Mouse (Mus musculus) cerebellum, postnatal 25 days (tissue): ENCODE measurements around the gene Gbe1.
A peak's percentile ranks its signal among the peaks of the same experiment; 100 is the strongest.

Source experiments
- DNase-seq, 2 experiments: peaks; one replicate each; pipeline ENCODE4 v3.0.0; 2021; ENCODE audit warnings: mixed read lengths in 2 of 2

Gene Gbe1

DNA sequence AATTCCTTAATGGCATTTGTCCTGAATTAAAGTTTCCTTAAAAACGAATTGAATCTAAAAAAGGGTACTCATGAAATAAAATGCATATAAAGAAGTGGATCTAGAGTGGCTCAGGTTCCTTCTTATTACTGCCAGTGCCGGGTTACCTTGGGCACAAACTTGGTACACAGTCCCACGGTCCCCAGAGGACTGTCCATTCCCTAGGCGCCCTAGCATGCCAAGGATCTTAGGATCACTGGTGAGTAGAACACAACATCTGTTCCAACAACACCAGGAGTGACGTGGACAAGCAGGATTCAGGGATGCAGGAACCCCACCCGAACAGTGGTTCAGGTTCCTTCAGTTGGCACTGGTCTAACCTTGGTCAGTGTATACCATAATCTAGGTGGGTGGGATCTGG lies 44.6 kb downstream of the Gbe1 start:
- DNase-seq: no peak

DNA sequence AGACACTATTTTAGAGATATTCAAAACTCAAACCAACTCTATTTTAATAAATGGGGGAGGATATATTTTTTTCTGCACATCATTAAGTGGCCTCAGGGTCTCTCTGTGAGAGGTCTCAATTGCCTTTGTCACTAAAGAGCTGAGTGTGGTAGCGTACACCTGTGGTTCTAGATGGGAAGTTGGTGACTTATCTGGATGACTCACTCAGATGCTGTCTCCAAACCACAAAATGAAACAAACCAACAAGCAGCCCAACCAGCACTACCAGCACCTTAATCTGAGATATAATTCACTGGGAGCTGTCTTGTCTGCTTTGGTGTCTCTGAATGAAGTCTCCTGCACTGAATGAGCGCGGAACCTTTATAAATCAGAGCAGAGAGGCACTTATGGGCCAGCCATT lies 51.5 kb downstream of the Gbe1 start:
- no peak for DNase-seq

DNA sequence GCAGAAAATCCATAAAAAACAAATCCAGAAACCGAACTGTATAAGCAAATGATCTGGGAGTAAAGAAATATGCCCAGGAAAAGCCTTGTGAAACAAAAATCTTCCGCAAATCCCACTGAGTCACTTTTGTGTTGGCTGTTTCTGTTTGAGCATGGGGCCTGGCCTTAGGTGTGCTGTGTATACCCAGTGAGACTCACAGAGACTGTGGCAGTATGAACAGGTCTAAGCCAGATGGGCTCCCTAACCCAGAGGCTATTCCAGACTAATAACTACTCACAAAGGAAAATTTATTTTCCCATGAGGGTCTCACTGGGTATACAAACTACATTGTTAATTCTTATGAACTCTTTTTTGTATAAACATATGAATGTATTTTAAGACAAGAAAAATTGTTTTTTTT lies 67.3 kb downstream of the Gbe1 start:
- DNase-seq: no peak

DNA sequence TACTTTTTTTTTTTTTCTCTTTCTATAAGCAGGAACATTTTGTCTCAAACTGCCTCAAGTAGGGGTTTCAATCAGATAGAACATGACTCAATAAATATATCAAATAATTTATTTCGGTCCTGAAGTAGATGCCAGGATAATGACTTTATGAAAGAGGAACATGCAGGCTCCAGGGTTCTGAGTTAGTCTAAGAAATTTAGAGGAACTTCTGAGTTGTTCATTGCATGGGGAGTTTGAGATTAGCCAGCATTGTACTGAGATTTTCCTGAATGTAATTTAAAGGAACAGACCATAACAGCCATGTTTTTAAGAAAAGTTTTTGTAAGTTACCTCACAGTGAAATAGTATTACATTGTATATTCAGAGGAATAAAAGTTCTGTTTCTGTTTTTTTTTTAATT lies 71.7 kb downstream of the Gbe1 start:
- no peak for DNase-seq

DNA sequence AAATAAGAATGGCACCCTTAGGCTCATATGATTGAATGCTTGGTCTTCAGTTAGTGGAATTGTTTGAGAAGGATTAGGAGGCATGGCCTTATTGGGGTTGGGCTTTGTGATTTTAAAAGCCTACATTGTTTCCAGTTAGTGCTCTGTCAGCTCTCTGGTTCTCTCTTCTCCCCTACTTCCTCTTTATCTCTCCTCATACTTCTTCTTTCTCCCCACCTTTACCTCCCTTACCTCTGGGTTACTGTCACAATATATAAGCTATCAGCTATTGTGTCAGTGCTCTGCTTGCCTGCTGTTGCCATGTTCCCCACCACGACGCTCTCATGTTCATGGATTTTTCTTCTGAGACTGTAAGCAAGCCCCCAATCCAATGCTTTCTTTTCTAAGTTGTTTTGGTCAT lies 73.6 kb downstream of the Gbe1 start:
- no peak for DNase-seq

DNA sequence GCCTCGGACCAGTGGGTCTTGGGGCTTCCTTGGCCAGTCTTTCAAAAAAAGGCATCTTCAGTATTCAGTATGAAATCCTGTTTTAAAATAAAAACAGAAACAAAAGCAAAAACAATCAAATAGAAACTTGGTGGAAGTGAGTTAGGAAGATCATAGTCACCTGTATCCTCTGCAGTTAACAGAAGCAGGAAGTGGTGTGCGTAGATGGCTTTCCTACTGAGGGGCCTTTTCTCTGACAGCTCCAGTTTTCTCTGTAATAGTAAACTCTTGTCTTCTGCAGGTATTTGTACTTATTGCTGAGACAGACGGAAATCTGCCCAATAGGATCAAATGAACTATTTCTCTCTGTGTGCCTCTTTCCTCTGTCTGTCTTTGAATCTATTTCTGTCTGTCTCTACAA lies 81.5 kb downstream of the Gbe1 start:
- no peak for DNase-seq

DNA sequence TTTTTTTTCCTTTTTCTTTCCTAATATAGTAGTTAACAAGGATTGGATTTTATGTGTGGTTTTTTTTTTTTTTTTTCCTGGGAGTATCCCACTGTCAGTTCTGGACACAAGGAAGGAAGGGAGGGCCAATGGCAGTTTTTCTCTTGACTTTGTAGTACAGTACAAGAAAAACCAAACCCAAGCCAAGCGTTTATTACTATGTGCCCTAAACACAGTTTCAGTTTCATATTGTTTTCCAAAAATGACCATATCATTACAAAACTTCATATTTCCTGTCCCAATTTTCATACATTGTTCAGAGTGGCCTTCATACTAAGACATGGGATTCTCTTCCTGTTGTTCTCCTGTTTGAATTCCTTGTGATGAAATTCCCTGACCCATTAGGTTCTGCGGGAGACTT lies 94.0 kb downstream of the Gbe1 start:
- no peak for DNase-seq

DNA sequence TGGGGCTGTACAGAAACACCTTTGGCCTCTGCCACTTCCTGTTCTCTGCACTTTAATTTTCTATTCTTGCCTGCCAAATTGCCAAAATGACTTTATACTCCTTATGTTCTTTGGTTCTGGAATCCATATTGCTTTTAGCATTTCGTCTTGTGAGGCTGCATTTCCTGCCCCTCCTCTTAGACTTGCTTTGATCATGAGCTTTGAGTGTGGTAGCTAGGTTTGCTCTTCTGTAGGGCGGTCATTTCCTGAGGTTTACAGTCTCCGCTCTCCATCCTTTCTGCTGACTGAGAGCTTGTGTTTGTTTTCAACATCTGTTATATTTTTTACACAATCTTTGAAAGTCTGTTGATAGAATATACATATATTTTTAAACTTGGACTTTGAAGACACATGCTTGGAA lies 107.3 kb downstream of the Gbe1 start:
- no peak for DNase-seq

DNA sequence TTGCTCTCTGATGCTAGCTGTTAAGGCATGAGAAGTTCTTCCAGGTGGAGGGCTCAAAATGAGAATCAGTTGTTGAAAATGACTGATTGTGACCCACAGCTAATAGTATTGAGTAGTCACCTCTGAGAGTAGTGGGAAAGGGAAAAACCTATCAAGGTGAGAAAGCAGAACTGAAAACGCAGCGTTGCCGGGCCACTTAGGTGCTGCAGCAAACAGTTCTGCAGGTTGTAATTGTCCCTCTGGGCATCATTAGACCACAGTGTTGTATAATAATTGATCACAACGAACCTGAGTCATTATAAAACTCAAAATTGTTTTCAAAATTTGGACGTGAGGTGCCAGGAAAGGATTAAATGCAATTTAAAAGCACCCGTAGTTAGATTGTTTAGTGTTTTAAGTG lies 135.8 kb downstream of the Gbe1 start:
- DNase-seq: no peak

DNA sequence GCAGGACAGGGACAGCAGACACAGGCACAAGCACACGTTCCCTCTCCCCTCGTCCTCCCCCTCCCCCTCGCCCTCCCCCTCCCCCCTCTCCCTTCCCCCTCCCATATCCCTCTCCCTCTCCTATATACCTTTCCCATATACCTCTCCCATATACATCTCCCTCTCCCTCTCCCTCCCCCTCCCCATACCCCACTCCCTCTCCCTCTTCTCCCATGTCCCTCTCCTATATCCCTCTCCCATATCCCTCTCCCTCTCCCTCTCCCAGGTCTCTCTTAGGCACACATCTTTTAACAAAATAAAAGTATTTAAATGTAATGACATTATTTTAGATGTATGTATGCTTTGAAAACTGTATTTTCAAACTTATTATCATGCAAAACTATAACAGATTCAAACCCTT lies 161.8 kb downstream of the Gbe1 start:
- DNase-seq: no peak

DNA sequence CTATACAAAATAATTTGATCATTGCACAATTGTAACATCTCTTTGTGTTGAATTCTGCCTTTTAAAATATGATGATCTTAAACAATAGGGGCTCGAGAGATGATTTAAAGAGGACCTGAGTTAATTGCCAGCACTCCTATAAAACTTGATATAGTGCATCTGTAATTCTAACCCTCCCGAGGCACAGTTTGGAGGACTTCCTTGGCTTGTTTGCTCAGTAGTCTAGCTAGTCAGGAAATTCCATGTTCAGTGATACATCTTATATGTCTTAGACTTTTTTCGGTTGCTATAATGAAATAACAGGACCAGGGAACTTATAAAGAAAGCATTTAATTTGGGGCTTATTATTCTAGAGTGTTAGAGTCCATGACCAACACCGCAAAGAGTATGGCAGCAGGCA lies 162.4 kb downstream of the Gbe1 start:
- DNase-seq: no peak

DNA sequence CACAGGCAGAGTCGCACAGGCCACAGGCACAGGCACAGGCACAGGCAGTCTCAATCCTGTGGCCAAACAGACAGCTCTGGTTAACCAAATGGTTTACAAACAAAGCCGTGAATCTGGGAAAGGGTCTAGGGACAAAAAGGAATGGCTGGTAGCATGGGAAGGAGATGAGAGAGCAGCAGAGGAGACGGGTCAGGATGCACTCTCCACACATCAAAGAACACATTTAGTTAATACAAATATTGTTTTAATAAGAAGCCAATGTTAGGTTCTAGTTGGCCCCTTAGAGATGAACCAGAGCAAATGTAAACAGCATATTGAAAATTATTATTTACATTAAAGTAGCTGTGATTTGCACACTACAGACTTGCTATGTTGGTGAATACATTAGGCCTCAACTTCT lies 166.7 kb downstream of the Gbe1 start:
- DNase-seq: no peak

DNA sequence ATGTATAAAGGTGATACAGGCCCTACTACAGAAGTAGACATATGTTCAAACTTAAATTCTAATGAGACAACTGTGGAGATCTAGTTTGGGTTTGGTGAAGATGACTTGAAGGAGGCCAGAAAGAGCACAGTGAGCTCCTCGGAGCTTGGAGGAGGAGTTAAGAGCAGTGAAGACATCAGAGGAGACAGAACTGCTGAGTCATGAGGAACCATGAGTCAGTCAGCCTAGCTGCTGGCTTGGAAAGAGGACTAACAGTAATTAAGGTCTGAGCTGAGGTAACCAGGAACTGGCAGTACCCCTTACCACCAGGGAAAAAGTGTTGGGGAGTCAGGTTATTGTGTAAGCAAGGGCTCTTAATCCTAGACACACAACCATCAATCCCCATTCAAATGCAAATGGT lies 192.7 kb downstream of the Gbe1 start:
- DNase-seq: no peak

DNA sequence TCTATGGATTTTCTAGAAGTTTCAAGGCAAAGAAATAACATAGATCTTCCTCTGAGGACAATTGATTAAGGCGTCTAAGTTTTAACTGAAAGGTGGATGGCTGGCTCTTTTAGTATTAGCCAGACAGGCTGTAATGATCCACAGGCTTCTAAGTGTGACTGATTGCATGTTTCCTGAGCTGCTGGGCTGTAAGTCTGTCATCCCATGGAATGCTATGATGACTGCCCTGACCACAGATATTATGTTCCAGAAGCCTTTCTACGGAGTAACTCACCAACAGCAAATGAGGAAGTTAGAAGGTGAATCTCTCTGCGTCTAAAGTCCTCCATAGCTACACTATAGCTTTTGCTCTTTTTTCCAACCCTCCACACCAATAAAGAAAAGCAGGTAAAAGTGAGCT lies 197.2 kb downstream of the Gbe1 start:
- no peak for DNase-seq

DNA sequence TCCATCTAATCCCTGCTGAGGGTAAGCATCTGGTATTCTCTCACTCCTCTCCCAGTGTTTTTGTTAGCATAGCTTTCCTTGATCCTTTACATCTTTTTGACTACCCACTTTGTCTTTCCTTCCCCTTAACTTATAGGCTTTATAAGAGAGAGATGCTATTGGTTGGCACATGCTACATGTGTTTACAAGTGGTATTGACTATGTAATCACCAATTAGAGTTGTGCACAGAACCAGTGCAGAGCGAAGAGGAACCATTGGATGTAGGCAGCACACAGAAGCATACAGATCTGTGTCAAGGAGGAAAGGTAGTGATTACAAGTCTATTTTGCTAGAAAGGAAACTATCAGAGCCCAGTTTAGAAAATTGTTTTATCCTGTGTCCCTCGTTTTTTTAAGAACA lies 209.1 kb downstream of the Gbe1 start:
- no peak for DNase-seq

DNA sequence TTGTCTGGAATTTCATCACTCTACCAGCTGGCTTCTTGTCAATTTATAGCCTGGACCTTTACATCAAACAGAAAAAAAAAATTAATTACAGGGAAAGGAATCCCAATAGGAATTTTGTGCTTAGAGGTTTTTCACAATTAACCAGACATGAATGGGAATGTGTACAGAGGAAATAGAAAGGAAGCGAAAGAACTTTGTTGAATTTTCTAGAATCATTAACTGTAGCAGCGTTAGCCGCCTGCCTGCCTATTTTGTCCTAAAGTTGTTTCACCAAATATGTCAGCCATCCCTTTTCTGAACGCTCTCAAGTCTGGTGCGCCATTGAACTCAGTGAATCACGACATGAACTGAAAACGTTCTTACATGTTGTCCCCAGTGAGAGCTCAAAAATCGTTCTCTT lies 209.8 kb downstream of the Gbe1 start:
- DNase-seq: no peak

DNA sequence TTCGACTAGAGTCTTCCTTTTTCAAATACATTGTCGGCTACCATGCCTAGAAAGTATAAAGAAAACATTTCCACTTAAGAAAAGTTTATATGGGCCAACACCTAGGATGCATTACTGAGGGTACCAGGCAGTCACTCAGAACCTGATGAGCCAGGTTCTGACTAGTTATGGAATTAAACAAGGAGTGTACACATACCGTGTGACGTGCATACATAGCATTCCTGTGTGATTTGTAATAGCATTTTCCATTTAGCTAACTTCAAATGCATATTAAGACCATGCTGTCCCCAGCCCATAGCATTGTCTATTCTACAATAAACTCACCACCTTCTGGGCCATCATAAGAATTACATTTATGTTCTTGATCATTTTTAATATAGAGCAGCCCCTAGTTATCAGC lies 210.5 kb downstream of the Gbe1 start:
- no peak for DNase-seq

DNA sequence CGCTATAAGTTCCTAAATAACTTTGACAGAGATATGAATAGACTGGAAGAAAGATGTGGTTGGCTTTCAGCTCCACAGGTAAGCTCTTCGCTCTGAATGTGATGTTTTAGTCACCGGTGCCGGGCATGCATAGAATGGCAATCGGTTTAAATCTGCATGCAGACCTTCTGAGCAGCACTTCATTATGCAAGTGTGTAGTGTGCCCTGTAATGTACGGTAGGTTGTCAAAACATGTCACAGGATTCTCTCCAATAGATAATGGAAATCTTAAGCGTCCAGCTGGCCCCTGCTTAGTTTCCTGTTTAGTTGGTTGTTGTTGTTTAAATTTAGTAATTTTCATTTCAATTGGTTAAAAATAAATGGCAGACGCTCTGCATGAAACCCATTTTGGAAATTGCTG lies 213.5 kb downstream of the Gbe1 start:
- no peak for DNase-seq

DNA sequence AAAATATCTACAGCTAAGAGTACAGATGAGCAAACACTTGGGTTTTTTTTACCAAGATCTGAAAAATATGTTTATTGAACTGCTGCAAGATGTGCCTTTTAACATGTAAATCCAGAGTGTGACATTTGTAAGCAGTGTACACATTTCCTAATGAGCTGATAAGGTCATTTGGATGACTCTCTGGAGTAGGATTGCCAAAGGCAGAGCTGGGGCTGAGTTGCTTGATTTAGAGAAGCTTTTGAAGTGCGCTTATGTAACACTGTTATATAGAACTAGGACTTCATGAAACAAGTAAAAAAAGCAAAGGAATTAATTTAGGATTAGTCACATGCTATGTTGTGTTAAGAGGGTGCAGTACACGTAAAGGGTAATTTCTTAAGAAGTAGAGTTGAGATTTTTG lies 221.5 kb downstream of the Gbe1 start:
- no peak for DNase-seq

DNA sequence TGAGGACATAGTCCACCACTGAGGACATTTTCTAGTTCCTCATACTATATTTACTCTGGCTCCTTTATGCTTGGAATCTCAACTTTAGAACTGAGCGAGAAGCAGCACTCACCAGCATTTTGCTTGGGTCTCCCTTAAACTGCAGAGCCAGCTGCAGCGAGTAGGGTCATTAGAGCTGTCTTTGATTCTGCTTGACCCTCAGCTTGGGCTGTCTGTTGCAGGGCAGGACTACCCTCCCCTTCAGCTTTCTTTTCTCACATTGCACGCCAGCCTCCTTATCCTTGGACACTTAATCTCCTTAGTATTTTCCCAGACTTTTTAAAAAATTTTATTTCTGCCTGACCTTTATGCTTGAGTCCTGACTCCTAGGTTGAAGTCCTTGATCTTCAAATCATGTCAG lies 237.1 kb downstream of the Gbe1 start:
- DNase-seq: no peak

DNA sequence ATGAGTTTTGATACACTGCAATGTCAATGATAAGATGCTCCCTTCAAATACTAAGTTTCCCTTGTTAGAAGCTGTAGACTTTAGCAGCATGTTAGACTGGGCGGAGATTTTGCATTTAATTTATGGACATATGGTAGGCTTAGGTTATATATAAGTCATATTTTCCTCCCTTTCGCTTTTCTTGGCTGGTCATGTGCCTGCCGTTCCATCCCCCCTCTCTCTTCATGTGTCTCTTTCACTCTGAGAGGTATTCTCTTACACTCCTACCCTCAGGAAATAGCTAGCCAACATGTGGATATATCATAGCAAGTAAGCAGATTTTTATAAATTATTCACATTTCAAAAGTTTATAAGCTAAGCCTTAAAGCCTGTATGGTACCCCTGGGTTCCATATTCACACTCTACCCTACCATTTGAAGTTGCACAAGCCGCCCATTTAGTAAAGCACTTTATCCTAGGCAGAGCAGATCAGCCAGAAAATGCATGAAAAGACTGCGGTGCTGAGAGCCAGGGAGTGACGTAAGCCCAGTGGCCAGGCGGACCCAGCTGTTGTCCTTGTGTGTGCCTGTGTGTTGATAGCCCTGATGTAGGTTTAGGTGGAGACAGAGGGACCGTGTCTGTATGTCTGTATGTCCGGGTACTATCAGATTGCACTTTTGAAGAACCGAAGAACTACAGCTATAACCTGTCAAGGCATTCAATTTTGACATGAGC lies 248.0 kb downstream of the Gbe1 start:
- DNase-seq: no peak

DNA sequence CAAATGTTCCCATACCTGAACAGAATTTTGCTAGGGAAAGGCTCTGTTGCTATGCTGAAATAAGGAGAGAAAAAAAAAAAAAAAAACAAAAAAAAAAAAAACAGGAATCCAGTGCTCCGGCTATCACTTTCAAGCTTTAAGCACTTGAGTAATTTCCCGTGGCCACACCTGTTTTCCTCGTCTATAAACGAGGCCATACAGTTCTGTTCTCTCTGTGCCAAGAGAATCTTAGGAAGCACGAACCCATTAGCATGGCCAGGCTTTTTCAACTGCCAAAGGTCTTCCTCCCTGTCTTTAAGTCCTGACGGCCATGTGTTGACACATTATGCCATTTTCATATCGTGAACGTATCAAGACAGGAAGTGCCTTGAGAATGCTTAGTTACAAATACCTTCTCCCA lies 248.8 kb downstream of the Gbe1 start:
- DNase-seq: no peak

DNA sequence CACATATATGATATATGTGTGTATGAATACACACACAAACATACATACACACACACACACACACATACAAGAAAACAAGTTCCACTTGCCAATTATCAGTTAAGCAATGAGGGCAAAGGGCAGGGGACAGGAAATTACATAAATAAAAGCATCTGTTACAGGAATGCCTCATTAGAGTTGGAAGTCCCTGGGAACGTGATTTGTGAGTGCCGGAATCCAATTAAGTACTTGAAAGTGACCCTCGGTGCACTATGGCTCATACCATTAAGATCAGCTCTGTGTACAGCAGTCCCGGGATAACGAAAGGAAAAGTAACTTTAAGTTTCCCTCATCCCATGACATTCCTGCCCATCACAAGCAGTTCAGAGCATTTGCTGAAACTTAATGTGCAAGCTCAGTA lies 249.7 kb downstream of the Gbe1 start:
- DNase-seq: no peak

DNA sequence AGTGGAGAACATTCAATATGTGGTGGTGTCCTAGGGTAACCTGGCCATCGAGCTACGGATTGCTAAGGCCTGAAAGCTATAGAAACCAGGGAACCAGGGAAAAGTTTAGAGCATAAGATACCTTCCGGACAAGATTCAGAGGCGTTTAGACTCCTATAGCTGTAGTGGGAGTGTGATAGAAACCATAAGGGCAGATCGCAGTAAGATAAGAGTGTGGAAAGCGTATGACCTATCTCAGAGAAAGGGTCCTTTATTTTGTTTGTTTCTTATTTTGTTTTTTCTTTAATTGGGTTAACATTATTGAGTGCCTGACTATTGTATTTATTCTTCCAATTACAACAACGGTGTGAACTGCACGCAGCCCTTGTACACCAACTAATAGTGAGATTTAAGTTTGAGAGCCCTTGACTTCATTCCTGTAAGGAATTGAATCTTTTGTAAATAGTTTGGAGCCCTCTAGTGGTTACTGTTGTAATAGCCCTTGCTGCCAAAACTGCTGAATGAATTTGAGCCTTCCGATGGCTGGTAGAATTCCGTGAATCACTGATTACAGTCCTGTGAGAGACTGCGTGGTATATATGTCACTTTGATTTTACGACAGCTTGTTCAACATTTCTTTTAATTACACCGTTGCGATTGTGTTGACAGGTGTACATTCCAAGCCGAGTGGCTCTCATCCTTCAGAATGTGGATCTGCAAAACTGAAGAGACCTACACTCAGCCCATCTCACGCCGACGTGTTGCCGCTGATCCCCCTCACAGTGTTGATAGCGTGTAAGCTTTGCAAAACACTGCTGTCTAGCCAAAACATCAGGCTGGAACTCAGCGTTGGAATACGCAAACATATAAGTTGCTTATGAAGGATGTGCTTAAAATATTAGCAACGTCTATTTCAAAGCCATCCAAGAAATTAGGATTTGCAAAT lies 254.9 kb downstream of the Gbe1 start:
- DNase-seq: peak in 1 of 2 experiments; percentile 60

DNA sequence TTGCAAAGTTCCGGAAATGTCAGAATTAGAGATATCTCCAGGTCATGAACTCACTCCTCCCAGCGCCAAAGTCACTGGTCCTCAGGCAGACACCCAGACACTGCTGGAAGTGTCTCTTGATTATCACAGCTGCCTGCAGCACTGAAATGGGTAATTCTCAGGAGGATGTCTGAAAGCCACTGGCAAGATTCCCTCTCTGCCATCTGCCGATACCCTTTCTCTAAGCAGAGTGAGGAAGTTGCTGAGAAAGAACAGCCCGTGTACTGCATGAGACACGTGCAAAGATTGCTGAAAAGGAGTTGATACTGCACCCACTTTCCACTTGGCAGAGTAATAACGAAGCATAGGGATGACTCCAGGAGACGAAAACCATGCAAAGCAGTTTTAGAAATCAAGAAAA lies 272.2 kb downstream of the Gbe1 start:
- DNase-seq: peak in 1 of 2 experiments; percentile 3
